Mouse (Mus musculus): ENCODE measurements around the gene Supt4a. TPM values are rescaled to one million over a fixed set of nuclear protein-coding genes. Genes with fewer than 3 reads are reported as not detected.

Gene Supt4a
- polyA plus RNA-seq, 1 experiment, result 158 TPM

DNA sequence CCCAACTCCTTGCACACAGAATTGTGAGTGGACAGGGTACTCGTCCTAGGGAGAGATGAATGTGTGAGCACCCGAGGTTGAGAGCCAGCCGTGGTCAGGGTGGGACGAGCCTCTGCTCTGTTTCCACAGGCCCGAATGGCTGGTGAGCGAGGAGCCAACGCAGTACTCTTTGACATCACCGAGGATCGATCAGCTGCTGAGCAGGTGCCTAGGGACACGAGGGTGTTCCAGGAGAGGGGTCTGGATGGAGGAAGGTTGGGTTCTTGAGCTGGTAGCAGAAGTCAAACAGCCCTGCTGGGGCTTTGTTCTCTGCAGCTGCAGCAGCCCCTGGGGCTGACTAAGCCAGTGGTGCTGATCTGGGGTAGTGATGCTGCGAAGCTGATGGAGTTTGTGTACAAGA, 10.3 kb upstream of the Supt4a start:
- TF ChIP-seq CTCF (IDR thresholded peaks at IDR 0.05; ENCODE audit: borderline replicate concordance, insufficient read depth, low read depth, low read length) (no peak), POLR2A (IDR thresholded peaks at IDR 0.05; ENCODE audit: borderline replicate concordance, insufficient read depth, low read length) (no peak)
- WGBS, result 71% methylated on average over 11 of the region's 11 CpGs
- no peaks in the 10 kb centered on the region for H3K27me3 ChIP-seq (ENCODE audit: control insufficient read depth, insufficient read depth, low read length)
- no peak overlapping the region for H3K4me3 ChIP-seq (replicated peaks; ENCODE audit: insufficient read depth, low read depth, low read length)
- no peaks in the 10 kb centered on the region for H3K4me1 ChIP-seq (ENCODE audit: control insufficient read depth, insufficient read depth, low read length)
- no peak for DNase-seq
- H3K27ac ChIP-seq (ENCODE audit: insufficient read depth, low read length), result no peak overlapping the region

DNA sequence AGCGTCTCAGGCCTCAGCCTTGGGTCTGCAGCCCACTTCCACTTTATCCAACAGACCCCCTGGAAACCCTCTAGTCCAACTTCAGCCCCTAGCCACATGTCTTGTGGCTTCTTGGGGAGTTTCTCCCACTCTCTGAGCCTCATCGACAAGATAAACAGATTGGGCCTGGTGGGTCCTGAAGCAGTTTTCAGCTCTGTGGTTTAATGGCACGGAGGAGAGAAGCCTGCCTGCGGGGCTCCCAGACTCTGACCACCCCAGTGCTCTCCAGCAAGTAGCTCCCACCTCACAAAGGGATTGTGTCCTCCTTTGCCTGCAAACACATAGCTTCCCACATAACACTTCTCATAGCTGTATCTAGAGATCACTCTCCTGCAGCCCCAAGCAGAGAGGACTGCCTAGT, 9.9 kb upstream of the Supt4a start:
- Histone ChIP-seq H3K27ac (ENCODE audit: insufficient read depth, low read length) (no peak overlapping the region), H3K27me3 (ENCODE audit: control insufficient read depth, insufficient read depth, low read length) (no peaks in the 10 kb centered on the region), H3K4me3 (replicated peaks; ENCODE audit: insufficient read depth, low read depth, low read length) (no peak overlapping the region), H3K4me1 (ENCODE audit: control insufficient read depth, insufficient read depth, low read length) (no peaks in the 10 kb centered on the region)
- no peak for TF ChIP-seq POLR2A (IDR thresholded peaks at IDR 0.05; ENCODE audit: borderline replicate concordance, insufficient read depth, low read length)
- no peak for TF ChIP-seq CTCF (IDR thresholded peaks at IDR 0.05; ENCODE audit: borderline replicate concordance, insufficient read depth, low read depth, low read length)
- no peak for DNase-seq
- WGBS, result 68% methylated on average over 4 of the region's 4 CpGs

DNA sequence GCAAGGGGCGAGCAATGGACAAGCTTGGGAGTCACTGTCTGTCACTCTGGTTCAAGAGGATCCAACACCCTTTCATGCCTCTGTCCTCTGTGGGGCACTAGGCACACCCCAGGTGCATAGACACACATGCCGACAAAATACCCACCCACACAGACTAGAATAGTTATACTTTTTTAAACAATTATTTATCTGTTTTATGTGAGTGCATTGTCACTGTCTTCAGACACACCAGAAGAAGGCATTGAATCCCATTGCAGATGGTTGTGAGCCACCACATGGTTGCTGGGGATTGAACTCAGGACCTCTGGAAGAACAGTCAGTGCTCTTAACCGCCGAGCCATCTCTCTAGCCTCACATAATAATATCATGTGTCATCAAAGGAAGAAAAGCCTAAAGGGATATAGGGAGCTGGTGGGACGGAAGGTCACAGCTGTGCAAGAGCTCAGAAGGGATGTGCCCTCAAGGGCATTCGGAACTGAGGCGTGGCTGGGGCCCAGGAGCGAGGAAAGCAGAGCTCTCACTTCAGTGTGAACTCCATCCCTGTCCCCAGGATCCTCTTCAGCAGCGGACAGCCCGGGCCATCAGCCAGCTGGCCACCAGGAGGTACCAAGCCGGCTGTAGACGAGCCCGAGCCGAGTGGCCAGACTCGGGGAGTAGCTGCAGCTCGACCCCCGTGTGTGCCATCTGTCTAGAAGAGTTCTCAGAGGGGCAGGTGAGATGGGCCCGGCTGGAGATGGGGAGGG, 8.3 kb upstream of the Supt4a start:
- 27% methylated on average over 18 of the region's 18 CpGs for WGBS
- DNase-seq, result peak in 1 of 2 experiments; percentile 21
- TF ChIP-seq CTCF (IDR thresholded peaks at IDR 0.05; ENCODE audit: borderline replicate concordance, insufficient read depth, low read depth, low read length) (no peak), POLR2A (IDR thresholded peaks at IDR 0.05; ENCODE audit: borderline replicate concordance, insufficient read depth, low read length) (no peak)
- H3K4me3 ChIP-seq (replicated peaks; ENCODE audit: insufficient read depth, low read depth, low read length), result no peak overlapping the region
- no peaks in the 10 kb centered on the region for H3K27me3 ChIP-seq (ENCODE audit: control insufficient read depth, insufficient read depth, low read length)
- H3K4me1 ChIP-seq (ENCODE audit: control insufficient read depth, insufficient read depth, low read length), result no peaks in the 10 kb centered on the region
- H3K27ac ChIP-seq (ENCODE audit: insufficient read depth, low read length), result no peak overlapping the region

DNA sequence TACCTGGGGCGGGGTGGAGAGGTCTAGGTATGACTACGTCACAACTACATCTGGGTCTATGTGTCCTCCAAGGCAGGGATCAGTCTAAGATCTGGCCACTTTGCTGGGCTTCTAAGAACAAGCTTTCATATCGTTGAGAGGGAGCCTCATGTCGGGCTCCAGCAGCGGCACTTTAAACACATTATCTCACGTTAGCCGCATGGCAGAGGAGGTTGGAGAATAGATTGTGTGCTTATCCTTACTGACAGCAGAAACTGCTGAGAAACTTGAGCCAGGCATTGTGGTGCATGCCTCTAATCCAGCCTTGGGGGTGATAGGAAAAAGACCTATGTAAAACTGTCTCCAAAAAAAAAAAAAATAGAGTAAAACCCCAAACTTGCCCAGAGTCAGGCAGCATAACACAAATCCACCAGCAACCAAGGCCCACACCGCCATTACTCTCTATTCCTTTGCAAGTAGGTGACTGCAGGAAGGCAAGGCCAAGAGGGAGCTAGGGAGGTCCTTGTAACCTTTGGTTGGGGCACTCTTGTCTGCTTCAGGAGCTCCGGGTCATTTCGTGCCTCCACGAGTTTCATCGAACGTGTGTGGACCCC, 7.7 kb upstream of the Supt4a start:
- no peak for DNase-seq
- WGBS, result 78% methylated on average over 13 of the region's 13 CpGs
- Histone ChIP-seq H3K27ac (ENCODE audit: insufficient read depth, low read length) (no peak overlapping the region), H3K4me3 (replicated peaks; ENCODE audit: insufficient read depth, low read depth, low read length) (no peak overlapping the region), H3K4me1 (ENCODE audit: control insufficient read depth, insufficient read depth, low read length) (no peaks in the 10 kb centered on the region), H3K27me3 (ENCODE audit: control insufficient read depth, insufficient read depth, low read length) (no peaks in the 10 kb centered on the region)
- TF ChIP-seq CTCF (IDR thresholded peaks at IDR 0.05; ENCODE audit: borderline replicate concordance, insufficient read depth, low read depth, low read length) (no peak), POLR2A (IDR thresholded peaks at IDR 0.05; ENCODE audit: borderline replicate concordance, insufficient read depth, low read length) (no peak)

DNA sequence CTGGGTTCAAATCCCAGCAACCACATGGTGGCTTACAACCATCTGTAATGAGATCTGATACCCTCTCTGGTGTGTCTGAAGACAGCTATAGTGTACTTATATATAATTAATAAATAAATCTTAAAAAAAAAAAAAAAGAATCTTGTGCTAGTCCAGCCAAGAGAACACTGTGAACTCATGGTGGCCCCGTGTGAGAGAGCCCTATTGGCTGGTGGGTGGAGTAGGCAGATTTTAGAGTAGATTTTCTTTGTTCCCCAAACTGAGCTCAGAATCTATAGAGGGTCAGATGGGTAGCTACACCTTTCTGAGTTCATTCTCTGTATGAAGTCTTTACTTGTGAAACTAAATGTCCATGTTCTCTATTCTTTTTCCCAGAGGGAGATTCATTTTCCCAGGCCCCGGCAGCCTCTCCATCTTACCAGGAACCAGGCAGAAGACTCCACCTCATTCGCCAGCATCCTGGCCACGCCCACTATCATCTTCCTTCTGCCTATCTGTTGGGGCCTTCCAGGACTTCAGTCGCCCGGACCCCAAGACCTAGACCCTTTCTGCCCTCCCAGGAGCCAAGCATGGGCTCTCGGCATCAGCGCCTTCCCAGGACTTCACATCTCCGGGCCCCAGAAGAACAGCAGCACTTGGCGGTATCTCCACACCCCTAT, 6.6 kb upstream of the Supt4a start:
- WGBS, result 79% methylated on average over 10 of the region's 10 CpGs

DNA sequence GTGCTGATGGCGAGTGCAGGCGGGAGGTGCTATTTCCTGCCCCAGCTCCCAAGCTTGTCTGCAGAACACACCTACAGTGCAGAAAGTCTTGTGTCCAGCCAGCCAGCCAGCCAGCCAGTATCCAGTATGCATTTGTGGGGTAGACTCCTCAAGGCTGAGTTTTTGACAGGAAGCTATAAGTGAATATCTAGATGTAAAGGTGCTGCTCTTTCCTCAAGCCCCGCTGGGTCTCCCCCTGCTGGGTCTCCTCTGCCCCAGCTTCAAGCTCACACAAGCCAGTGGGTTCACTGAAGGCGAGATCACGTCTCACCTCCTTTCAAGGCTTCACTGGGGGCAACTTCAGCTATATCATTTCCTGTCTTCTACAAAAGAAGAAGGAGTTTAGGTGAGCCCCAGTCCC, 3.0 kb upstream of the Supt4a start:
- no peaks in the 10 kb centered on the region for H3K27me3 ChIP-seq (ENCODE audit: control insufficient read depth, insufficient read depth, low read length)
- no peak overlapping the region for H3K4me3 ChIP-seq (replicated peaks; ENCODE audit: insufficient read depth, low read depth, low read length)
- no peak overlapping the region for H3K27ac ChIP-seq (ENCODE audit: insufficient read depth, low read length)
- no peak for TF ChIP-seq POLR2A (IDR thresholded peaks at IDR 0.05; ENCODE audit: borderline replicate concordance, insufficient read depth, low read length)
- no peak for TF ChIP-seq CTCF (IDR thresholded peaks at IDR 0.05; ENCODE audit: borderline replicate concordance, insufficient read depth, low read depth, low read length)
- 74% methylated on average over 5 of the region's 5 CpGs for WGBS
- H3K4me1 ChIP-seq (ENCODE audit: control insufficient read depth, insufficient read depth, low read length), result 0 out of 2 replicates have a peak, but pooled peaks cover 1% of the 10 kb centered on the region
- no peak for DNase-seq

More for the DNA sequence above, 6.6 kb upstream of the Supt4a start:
- no peak for DNase-seq
- Histone ChIP-seq H3K27ac (ENCODE audit: insufficient read depth, low read length) (no peak overlapping the region), H3K27me3 (ENCODE audit: control insufficient read depth, insufficient read depth, low read length) (no peaks in the 10 kb centered on the region), H3K4me3 (replicated peaks; ENCODE audit: insufficient read depth, low read depth, low read length) (no peak overlapping the region), H3K4me1 (ENCODE audit: control insufficient read depth, insufficient read depth, low read length) (no peaks in the 10 kb centered on the region)
- TF ChIP-seq POLR2A (IDR thresholded peaks at IDR 0.05; ENCODE audit: borderline replicate concordance, insufficient read depth, low read length) (no peak), CTCF (IDR thresholded peaks at IDR 0.05; ENCODE audit: borderline replicate concordance, insufficient read depth, low read depth, low read length) (no peak)

DNA sequence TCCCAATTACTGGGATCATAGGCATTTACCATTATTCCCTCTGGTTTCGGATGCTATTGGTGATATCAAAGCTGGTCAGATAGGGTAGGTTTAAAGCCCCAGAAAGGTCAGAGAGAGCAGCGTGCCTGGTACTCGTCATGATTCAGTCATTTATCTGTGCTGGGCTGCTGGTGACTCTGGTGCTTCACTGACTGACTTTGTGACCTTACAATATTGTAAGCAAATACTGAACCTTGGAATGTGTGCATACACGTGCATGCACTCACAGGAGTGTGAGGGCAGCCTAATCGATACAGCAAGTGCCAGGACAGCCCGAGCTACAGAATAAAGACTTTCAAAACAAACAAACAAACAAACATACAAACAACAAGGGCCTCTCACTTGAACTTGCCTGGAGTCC, 1.7 kb upstream of the Supt4a start:
- Histone ChIP-seq H3K4me1 (ENCODE audit: control insufficient read depth, insufficient read depth, low read length) (0 out of 2 replicates have a peak, but pooled peaks cover 2% of the 10 kb centered on the region), H3K4me3 (replicated peaks; ENCODE audit: insufficient read depth, low read depth, low read length) (no peak overlapping the region), H3K27me3 (ENCODE audit: control insufficient read depth, insufficient read depth, low read length) (no peaks in the 10 kb centered on the region), H3K27ac (ENCODE audit: insufficient read depth, low read length) (no peak overlapping the region)
- no peak for DNase-seq
- TF ChIP-seq POLR2A (IDR thresholded peaks at IDR 0.05; ENCODE audit: borderline replicate concordance, insufficient read depth, low read length) (no peak), CTCF (IDR thresholded peaks at IDR 0.05; ENCODE audit: borderline replicate concordance, insufficient read depth, low read depth, low read length) (no peak)
- WGBS, result 91% methylated on average over 6 of the region's 6 CpGs

Measured in cerebellum, adult 2 months (tissue).